Mouse (Mus musculus): ENCODE results near the gene Hyou1. TPM values are rescaled to one million over a fixed set of nuclear protein-coding genes. Genes with fewer than 3 reads are reported as not detected.
A peak's percentile ranks its signal among the peaks of the same experiment; 100 is the strongest.
"Not testable (repeated sequence)": the region's sequence is repeated elsewhere in the genome, so short reads cannot be mapped to it uniquely, and the experiment has no call there.

Hyou1 gene
- total and polyA plus RNA-seq, 3 experiments, result 23.1 to 79.6 (median 73.9) TPM

DNA sequence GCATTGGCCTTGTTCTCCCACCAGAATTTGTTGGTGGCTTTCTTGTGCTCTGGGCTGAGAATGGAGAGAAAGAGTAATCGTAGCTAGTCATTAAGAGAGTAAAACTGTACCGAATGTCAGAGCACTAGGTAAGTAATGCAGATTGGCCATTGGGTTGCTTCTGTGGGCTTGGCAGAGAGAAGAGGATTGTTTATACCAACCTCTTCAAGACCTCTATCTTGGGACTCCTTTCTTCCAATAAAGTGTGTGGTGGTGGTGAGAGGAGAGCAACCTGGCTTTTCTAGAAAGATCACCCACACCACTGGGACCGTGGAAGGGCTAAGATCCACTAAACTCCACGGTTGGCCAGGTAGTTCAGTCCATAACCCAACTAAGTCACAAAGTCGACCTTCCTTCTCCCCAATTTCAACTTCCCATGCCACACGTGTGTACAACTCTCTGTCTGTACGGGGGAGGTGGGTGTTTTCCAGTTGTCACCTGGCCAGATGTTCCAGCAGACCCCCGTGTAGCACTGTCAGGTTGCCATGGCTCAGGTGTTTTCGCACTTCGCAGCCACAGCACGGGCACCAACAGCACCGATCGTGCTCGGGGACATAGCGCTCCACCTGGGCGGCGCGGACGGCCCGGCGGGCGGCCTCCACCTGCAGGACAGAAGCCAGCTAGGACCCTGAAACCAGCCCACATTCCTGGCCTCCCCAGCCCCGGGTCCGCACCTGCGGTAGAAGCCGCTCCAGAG is 38.0 kb downstream of the Hyou1 start:
- WGBS, result 6% methylated on average over 26 of the region's 26 CpGs
- Histone ChIP-seq H3K27me3 (ENCODE audit: control insufficient read depth, insufficient read depth, low read length) (no peaks in the 10 kb centered on the region), H3K9ac (ENCODE audit: low read depth, low read length) (peak overlapping the region; percentile 78), H3K4me1 (ENCODE audit: control insufficient read depth, insufficient read depth, low read length) (peaks cover 3% of the 10 kb centered on the region), H3K27ac (peak overlapping the region; percentile 88), H3K4me3 (peak overlapping the region; percentile 86), H3K36me3 (ENCODE audit: control insufficient read depth, insufficient read depth, low read length) (no peaks in the 10 kb centered on the region; the same call in none of the 2 replicates), H3K79me2 (replicated peaks; ENCODE audit: control insufficient read depth, insufficient read depth, low read length) (no peaks in the 10 kb centered on the region)
- DNase-seq, result no peak
- TF ChIP-seq CTCF (IDR thresholded peaks at IDR 0.05) (no peak), POLR2A (IDR thresholded peaks at IDR 0.05; ENCODE audit: insufficient read depth, low read depth, low read length) (no peak), EP300 (IDR thresholded peaks at IDR 0.05; ENCODE audit: insufficient read depth, low read depth, low read length) (no peak)
- intact Hi-C loops (cut with DNase I), result no loop called here

DNA sequence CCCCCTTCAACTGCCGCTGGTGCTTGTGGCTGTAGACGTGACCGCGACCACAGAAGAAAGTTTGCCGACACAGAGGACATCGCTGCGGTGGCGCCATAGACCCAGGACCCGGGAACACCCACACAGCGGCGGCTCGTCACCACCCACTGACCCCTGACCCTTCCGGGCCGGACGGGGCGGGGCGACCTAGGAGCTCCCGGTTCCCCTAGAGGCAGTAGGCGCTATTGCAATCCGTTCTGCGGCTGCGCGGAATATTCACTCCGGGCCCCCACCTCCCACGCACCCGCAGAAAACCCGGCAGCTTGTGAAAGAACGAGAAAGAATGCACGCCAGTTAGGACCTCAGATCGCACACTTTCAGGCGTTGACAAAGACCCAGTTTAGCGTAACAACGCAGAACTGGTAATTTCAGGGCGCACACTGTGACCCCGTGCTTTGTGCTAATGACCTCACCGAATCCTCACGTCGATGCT is 38.6 kb downstream of the Hyou1 start:
- Histone ChIP-seq H3K9ac (ENCODE audit: low read depth, low read length) (peak overlapping the region; percentile 78), H3K4me1 (ENCODE audit: control insufficient read depth, insufficient read depth, low read length) (peaks cover 3% of the 10 kb centered on the region), H3K27ac (peak overlapping the region; percentile 88), H3K36me3 (ENCODE audit: control insufficient read depth, insufficient read depth, low read length) (no peaks in the 10 kb centered on the region; the same call in 1 of the 2 replicates), H3K4me3 (peak overlapping the region; percentile 86), H3K27me3 (ENCODE audit: control insufficient read depth, insufficient read depth, low read length) (no peaks in the 10 kb centered on the region), H3K79me2 (replicated peaks; ENCODE audit: control insufficient read depth, insufficient read depth, low read length) (no peaks in the 10 kb centered on the region)
- under 1% methylated on average over 38 of the region's 38 CpGs for WGBS
- DNase-seq, result peak; percentile 94 to 98
- intact Hi-C loops (cut with DNase I), result no loop called here
- TF ChIP-seq POLR2A (IDR thresholded peaks at IDR 0.05; ENCODE audit: insufficient read depth, low read depth, low read length), result peak; percentile 78
- peak; percentile 98 for TF ChIP-seq CTCF (IDR thresholded peaks at IDR 0.05)
- peak; percentile 49; the same call in 1 of the 2 replicates for TF ChIP-seq EP300 (IDR thresholded peaks at IDR 0.05; ENCODE audit: insufficient read depth, low read depth, low read length)

DNA sequence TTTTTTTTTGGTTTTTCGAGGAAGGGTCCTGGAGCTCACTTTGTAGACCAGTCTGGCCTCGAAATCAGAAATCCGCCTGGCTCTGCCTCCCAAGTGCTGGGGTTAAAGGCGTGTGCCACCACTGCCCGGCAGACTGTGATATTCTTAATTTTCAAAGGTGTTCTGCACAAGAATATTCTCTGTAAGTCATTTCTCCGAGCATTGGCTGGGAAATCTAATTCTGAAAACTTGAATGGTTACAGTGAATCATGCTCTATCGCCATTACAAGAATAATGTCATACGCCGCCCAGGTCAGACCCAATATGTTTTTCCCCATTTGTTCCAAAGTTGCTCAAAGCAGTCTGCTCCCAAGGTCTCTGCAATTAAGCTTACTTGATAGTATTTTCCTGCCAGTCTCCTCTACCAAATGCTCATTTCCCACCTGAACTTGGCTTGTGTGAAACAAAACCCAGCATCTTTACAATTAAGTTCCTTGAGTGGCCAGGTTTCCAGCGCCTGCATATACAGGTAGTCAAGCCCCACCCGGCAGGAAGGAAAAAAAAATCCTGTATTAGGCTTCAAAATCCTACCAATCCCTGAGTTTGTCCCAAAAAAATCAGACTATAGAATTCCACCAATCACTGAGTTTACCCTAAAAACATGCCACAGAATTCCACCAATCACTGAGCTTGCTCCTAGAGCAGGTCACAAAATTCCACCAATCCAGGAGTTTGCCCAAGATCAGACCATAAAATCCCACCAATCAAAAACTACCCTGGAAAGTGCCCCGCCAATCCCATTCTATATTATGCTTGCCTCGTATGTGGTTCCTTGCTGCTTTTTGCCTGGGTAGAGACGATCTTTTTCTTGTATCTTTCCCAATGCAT is 39.5 kb downstream of the Hyou1 start, which contains the start of gene Ccdc84:
TSS of gene Ccdc84 (minus strand) at position 51 of the 867 bp plus-strand sequence.
- Histone ChIP-seq H3K27me3 (ENCODE audit: control insufficient read depth, insufficient read depth, low read length) (no peaks in the 10 kb centered on the region), H3K36me3 (ENCODE audit: control insufficient read depth, insufficient read depth, low read length) (no peaks in the 10 kb centered on the region; the same call in 1 of the 2 replicates), H3K27ac (peak within 1 kb of the TSS; percentile 88), H3K4me1 (ENCODE audit: control insufficient read depth, insufficient read depth, low read length) (peaks cover 3% of the 10 kb centered on the region), H3K79me2 (replicated peaks; ENCODE audit: control insufficient read depth, insufficient read depth, low read length) (no peaks in the 10 kb centered on the region), H3K9ac (ENCODE audit: low read depth, low read length) (peak within 1 kb of the TSS; percentile 78), H3K4me3 (peak within 1 kb of the TSS; percentile 86)
- DNase-seq, result no peak
- WGBS, result 69% methylated on average over 14 of the region's 14 CpGs
- TF ChIP-seq EP300 (IDR thresholded peaks at IDR 0.05; ENCODE audit: insufficient read depth, low read depth, low read length) (no peak), POLR2A (IDR thresholded peaks at IDR 0.05; ENCODE audit: insufficient read depth, low read depth, low read length) (no peak), CTCF (IDR thresholded peaks at IDR 0.05) (no peak)
- intact Hi-C loops (cut with DNase I), result no loop called here

DNA sequence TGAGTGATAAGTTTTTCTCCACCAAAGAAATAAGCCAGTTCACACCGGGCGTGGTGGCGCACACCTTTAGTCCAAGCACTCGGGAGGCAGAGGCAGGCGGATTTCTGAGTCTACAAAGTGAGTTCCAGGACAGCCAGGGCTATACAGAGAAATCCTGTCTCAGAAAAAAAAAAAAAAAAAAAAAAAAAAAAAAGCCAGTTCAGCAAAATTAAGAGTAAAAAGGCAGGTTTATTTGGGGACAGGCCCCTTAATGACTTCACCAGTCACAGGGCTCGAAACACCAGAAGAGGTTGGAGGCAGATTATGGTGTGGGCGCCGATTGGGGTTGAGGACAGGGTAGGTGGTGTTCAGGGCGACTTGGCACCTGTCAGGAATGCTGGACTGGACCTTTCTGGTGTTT is 40.4 kb downstream of the Hyou1 start:
- H3K9ac ChIP-seq (ENCODE audit: low read depth, low read length); H3K27ac ChIP-seq; intact Hi-C loops (cut with DNase I); H3K79me2 ChIP-seq (replicated peaks; ENCODE audit: control insufficient read depth, insufficient read depth, low read length); H3K27me3 ChIP-seq (ENCODE audit: control insufficient read depth, insufficient read depth, low read length); DNase-seq; H3K4me3 ChIP-seq; H3K36me3 ChIP-seq (ENCODE audit: control insufficient read depth, insufficient read depth, low read length); H3K4me1 ChIP-seq (ENCODE audit: control insufficient read depth, insufficient read depth, low read length): not testable (repeated sequence)
- WGBS, result 91% methylated on average over 9 of the region's 9 CpGs

DNA sequence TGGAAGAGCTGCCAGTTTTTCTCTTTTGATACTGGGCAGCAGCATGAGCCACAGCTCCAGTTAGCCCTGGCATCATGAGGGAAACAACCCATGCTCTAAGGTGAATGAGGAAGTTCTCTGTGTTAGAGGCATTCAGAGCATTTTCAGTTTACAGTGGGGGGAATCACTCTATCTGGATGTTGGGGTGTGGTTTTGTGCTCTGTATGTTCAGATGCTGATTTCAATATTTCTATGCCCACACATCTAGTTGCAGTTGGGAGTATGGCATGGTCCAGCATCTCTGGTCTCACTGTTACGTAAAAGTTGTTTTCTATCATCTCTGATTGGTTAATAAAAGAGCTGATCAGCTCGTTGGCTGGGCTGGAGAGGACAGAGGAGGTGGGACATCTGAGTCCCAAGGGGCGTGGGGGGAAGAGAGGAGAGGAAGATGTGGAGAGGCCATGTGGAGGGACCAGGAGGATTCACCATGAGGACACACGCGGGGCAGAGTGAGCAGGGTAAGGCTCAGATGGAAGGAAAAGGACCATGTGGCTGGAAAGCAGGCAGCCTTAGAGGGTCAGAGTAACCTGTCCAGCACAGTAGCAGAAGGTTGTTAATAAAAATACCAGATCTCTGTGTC is 41.1 kb downstream of the Hyou1 start:
- TF ChIP-seq EP300 (IDR thresholded peaks at IDR 0.05; ENCODE audit: insufficient read depth, low read depth, low read length), result no peak
- TF ChIP-seq POLR2A (IDR thresholded peaks at IDR 0.05; ENCODE audit: insufficient read depth, low read depth, low read length), result no peak
- TF ChIP-seq CTCF (IDR thresholded peaks at IDR 0.05), result no peak
- Histone ChIP-seq H3K4me1 (ENCODE audit: control insufficient read depth, insufficient read depth, low read length) (peaks cover 3% of the 10 kb centered on the region), H3K27me3 (ENCODE audit: control insufficient read depth, insufficient read depth, low read length) (no peaks in the 10 kb centered on the region), H3K4me3 (no peak overlapping the region), H3K9ac (ENCODE audit: low read depth, low read length) (no peak overlapping the region), H3K27ac (no peak overlapping the region), H3K79me2 (replicated peaks; ENCODE audit: control insufficient read depth, insufficient read depth, low read length) (no peaks in the 10 kb centered on the region), H3K36me3 (ENCODE audit: control insufficient read depth, insufficient read depth, low read length) (no peaks in the 10 kb centered on the region; the same call in 1 of the 2 replicates)
- DNase-seq, result no peak
- 55% methylated on average over 5 of the region's 5 CpGs for WGBS
- intact Hi-C loops (cut with DNase I), result no loop called here

All from heart, adult 2 months (tissue).